Mouse (Mus musculus) C2C12 (cell line): ENCODE results near the gene Arf4. TPM values are rescaled to one million over a fixed set of nuclear protein-coding genes. Genes with fewer than 3 reads are reported as not detected.
A peak's percentile ranks its signal among the peaks of the same experiment; 100 is the strongest.

ENCODE experiments used
- H3K27me3 ChIP-seq: one replicate; pipeline ENCODE4 v1.6.1; 2011; ENCODE audit not compliant: control insufficient read depth, insufficient read depth, insufficient read length
- H3K36me3 ChIP-seq: one replicate; pipeline ENCODE4 v1.6.1; 2011; ENCODE audit not compliant: control insufficient read depth, insufficient read depth
- H3K4me3 ChIP-seq: one replicate; pipeline ENCODE4 v1.5.1; 2011; ENCODE audit warnings: mild to moderate bottlenecking, control low read depth; ENCODE audit not compliant: poor library complexity, insufficient read depth, severe bottlenecking
- H3K79me2 ChIP-seq: one replicate; pipeline ENCODE4 v1.6.1; 2011; ENCODE audit not compliant: control insufficient read depth, insufficient read depth
- H3K79me3 ChIP-seq: one replicate; pipeline ENCODE4 v1.6.1; 2011; ENCODE audit warnings: low read depth, control low read depth
- H3ac ChIP-seq: one replicate; pipeline ENCODE3; 2011; ENCODE audit warnings: low read depth; ENCODE audit not compliant: control insufficient read depth, insufficient read length
- CEBPB ChIP-seq: IDR thresholded peaks from one replicate; pipeline ENCODE4 v1.6.1; 2011; ENCODE audit warnings: low read depth, mild to moderate bottlenecking, control low read depth, moderate library complexity
- CTCF ChIP-seq: IDR thresholded peaks from one replicate; pipeline ENCODE4 v1.5.1; 2011; ENCODE audit not compliant: control insufficient read depth, insufficient read depth, insufficient read length
- FOSL1 ChIP-seq: IDR thresholded peaks from one replicate; pipeline ENCODE4 v1.8.0; 2011; ENCODE audit warnings: mild to moderate bottlenecking, low read length; ENCODE audit not compliant: poor library complexity, insufficient read depth, severe bottlenecking
- MAX ChIP-seq: IDR thresholded peaks from one replicate; pipeline ENCODE4 v1.6.1; 2011; ENCODE audit warnings: mild to moderate bottlenecking, control low read depth
- MYOD1 ChIP-seq: IDR thresholded peaks from one replicate; pipeline ENCODE4 v1.6.1; 2011; ENCODE audit warnings: low read depth; ENCODE audit not compliant: control insufficient read depth, insufficient read length
- MYOG ChIP-seq: IDR thresholded peaks from one replicate; pipeline ENCODE4 v1.6.1; 2011; ENCODE audit not compliant: control insufficient read depth, insufficient read length; ENCODE audit errors: extremely low read depth
- USF1 ChIP-seq: IDR thresholded peaks from one replicate; pipeline ENCODE4 v1.6.1; 2011; ENCODE audit warnings: low read depth, mild to moderate bottlenecking, control low read depth, moderate library complexity
- long read RNA-seq, 2 experiments: library from polyadenylated mRNA; unstranded; transcript quantifications; one replicate each; pipeline ENCODE4 v2.0.0; 2019 to 2020
- polyA plus RNA-seq: library from polyadenylated mRNA; unstranded; fragments of >200 nt; fragmentation: generic; extraction: Trizol; gene quantifications from one replicate; pipeline ENCODE4 v1.2.1, GENCODE M21; 2012; ENCODE audit warnings: missing spikeins

Gene Arf4
- 155 TPM for polyA plus RNA-seq
- long read RNA-seq, experiment 1, transcript Arf4-201 (6 exons, 2,165 nt) = major isoform, 274 of 294 reads
- long read RNA-seq, experiment 1, partial matches to known transcripts = 12 of 294 reads
- long read RNA-seq, experiment 1, other reads (novel, unspliced or antisense) = 8 of 294 reads
- long read RNA-seq, experiment 2, transcript Arf4-201 (6 exons, 2,165 nt) = major isoform, 717 of 726 reads
- long read RNA-seq, experiment 2, partial matches to known transcripts = 3 of 726 reads
- long read RNA-seq, experiment 2, other reads (novel, unspliced or antisense) = 6 of 726 reads

- H3K36me3 ChIP-seq = peaks cover 2% of the 10 kb centered on the region
- H3ac ChIP-seq = peak within 1 kb of the TSS; percentile 94
- peaks cover 51% of the 10 kb centered on the region for H3K79me2 ChIP-seq
- TF ChIP-seq MYOG (no peak), CEBPB (no peak), MAX (peak; percentile 10)
- peak within 1 kb of the TSS; percentile 97 for H3K4me3 ChIP-seq
- H3K27me3 ChIP-seq = no peaks in the 10 kb centered on the region
- peaks cover 50% of the 10 kb centered on the region for H3K79me3 ChIP-seq
Observed at GRCm38 (mm10) chr14:26637851-26638707, at the start of gene Arf4. TSS of gene Arf4 (plus strand) at chr14:26638074.

GRCm38 (mm10) chr14:26591353-26591752 lies 46.5 kb upstream of the Arf4 start:
- Histone ChIP-seq H3K79me3 (peaks cover 8% of the 10 kb centered on the region), H3K4me3 (no peak overlapping the region)

DNA sequence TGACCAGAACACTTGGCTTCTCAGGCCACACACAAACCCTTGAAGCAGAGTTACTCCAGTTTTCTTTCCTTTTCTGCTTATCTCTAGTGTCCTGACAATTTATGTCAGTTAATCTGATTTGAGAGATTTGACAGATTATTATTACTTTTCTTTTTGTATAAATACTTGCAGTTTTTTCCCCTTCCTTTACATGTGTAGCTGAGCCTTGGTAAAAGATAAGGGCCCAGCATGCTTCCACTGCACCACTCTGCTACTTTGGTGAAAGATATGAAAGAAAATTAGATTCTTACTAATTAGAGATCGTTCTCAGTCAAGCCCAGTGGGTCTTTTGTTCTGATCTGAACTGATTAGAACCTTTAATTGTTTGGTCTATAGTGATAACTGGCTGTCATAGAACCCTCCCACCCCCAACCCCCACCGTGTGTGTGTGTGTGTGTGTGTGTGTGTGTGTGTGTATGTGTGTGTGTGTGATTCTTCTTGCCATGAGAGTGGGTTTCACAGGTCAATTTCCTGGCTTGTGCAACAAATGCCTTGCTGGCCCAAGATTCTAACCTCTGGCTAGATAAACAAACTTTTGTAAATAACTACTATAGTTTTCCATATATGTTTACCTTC lies 44.5 kb upstream of the Arf4 start:
- H3K36me3 ChIP-seq = peaks cover 24% of the 10 kb centered on the region
- H3K79me3 ChIP-seq = peaks cover 3% of the 10 kb centered on the region
- TF ChIP-seq CEBPB = no peak
- no peak for TF ChIP-seq CTCF
- TF ChIP-seq USF1 = no peak
- no peak for TF ChIP-seq MAX
- TF ChIP-seq FOSL1 = no peak
- TF ChIP-seq MYOD1 = no peak
- TF ChIP-seq MYOG = no peak
- no peaks in the 10 kb centered on the region for H3K27me3 ChIP-seq
- no peak overlapping the region for H3K4me3 ChIP-seq
- H3K79me2 ChIP-seq = no peaks in the 10 kb centered on the region
- no peak overlapping the region for H3ac ChIP-seq

More at GRCm38 (mm10) chr14:26591353-26591752, 46.5 kb upstream of the Arf4 start:
- Histone ChIP-seq H3K36me3 (peaks cover 21% of the 10 kb centered on the region), H3K27me3 (no peaks in the 10 kb centered on the region), H3ac (no peak overlapping the region), H3K79me2 (peaks cover 13% of the 10 kb centered on the region)
- no peak for TF ChIP-seq MYOG
- TF ChIP-seq CTCF = no peak
- no peak for TF ChIP-seq CEBPB
- TF ChIP-seq MYOD1 = no peak
- TF ChIP-seq FOSL1 = no peak
- no peak for TF ChIP-seq USF1
- no peak for TF ChIP-seq MAX

- peaks cover 26% of the 10 kb centered on the region for H3K36me3 ChIP-seq
- H3ac ChIP-seq = no peak overlapping the region
- no peak for TF ChIP-seq MYOG
- no peak for TF ChIP-seq MYOD1
- TF ChIP-seq MAX = no peak
- TF ChIP-seq FOSL1 = no peak
- no peak for TF ChIP-seq CEBPB
- TF ChIP-seq CTCF = no peak
- no peak for TF ChIP-seq USF1
- no peaks in the 10 kb centered on the region for H3K27me3 ChIP-seq
- no peaks in the 10 kb centered on the region for H3K79me2 ChIP-seq
- H3K79me3 ChIP-seq = no peaks in the 10 kb centered on the region
- no peak overlapping the region for H3K4me3 ChIP-seq
Observed at GRCm38 (mm10) chr14:26595167-26595566, 42.7 kb upstream of the Arf4 start.

DNA sequence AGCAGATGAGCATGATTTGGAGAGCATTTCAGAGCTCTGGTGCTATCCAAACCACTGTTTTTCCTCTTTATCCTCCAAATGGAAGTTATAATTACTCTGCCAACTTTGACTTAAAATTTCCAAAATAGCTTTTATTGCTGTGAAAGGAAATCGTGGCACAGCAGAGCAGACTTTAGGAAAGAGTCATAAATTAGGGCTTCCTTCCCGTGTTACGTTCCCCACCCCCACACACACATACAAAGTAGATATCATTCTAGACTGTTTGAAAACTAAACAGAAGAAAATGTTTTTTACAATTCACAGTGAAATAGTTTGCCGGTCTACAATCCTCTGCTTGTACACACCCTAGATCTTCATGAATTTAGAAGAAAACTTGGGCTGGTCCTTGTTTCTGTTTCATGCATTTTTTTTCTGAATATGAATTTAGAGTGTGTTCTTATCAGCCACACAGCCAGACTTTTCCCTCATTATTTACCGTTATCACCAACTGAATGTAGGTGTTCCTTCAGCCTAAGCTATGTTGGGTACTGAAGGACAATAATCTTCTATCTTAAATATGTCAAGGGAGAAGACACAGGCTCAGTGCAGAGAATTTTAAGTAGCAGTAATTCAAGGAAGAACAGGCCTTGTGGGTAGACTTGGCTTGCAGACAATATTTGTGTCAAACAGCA lies 42.0 kb upstream of the Arf4 start:
- Histone ChIP-seq H3K36me3 (peaks cover 30% of the 10 kb centered on the region), H3K4me3 (no peak overlapping the region), H3K79me3 (no peaks in the 10 kb centered on the region), H3K27me3 (no peaks in the 10 kb centered on the region), H3ac (no peak overlapping the region), H3K79me2 (no peaks in the 10 kb centered on the region)
- TF ChIP-seq MYOG = no peak
- no peak for TF ChIP-seq CTCF
- TF ChIP-seq CEBPB = no peak
- no peak for TF ChIP-seq MYOD1
- no peak for TF ChIP-seq FOSL1
- TF ChIP-seq MAX = no peak
- no peak for TF ChIP-seq USF1
